Mouse (Mus musculus): Measurements from ENCODE around the gene Mars2.
A peak's percentile ranks its signal among the peaks of the same experiment; 100 is the strongest.

Mars2 gene

DNA sequence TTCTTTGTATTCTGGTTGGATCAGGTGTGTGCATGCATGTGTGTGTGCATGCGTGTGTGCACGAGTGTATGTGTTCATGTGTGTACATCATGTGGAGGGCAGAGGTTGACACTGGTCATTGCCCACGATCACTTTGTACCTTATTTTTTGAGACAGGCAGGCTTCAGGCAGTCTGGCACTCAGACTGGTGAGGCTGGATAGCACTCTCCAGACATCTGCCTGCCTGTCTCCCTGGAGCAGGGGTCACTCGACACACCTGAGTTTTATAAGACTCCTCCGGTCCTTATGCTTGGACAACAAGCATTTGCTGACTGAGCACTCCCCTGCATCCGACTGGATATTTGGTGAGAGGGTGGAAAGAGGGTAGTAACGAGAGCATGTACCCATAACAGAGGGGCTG lies 14.0 kb upstream of the Mars2 start:
- no peak for DNase-seq (ENCODE audit: low read depth)

DNA sequence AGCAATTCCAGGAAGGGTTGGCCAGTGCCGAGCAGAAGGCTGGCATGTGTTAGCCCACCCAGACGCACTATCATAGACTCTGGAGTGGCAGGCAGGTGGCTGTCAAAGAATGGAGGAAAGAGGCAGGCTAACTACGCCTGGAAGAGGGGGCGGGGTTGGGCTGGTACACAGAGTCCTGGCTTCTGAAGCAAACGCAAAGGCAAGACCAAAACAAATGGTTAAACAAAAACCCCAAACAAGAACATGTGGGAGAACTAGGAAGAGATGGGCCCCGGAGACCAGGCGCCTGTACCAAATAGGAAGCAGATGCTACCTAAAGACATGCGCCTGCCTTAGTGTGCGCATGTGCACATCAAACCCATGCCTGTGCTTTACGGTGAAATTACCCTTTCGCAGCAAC lies 12.9 kb upstream of the Mars2 start:
- DNase-seq (ENCODE audit: low read depth), result no peak

DNA sequence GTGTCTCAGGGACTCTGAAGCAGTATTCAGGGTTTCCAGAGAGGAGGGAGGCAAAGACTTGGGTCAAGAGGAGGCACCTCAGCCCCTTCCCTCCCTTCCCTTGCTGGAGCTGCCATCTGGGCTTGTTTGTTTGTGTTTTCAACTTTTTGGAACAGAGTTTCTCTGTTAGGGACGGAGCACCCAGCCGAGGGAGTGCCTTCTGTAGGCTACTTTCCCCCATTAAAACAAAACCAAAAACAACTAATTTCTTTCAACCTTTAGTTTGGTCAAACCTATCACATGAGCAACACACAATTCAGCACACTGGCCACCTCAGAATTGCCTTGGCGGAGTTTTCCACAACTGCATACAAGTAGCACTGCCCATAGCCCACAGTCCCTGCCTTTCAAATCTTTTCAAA lies 11.6 kb upstream of the Mars2 start:
- no peak for DNase-seq (ENCODE audit: low read depth)

DNA sequence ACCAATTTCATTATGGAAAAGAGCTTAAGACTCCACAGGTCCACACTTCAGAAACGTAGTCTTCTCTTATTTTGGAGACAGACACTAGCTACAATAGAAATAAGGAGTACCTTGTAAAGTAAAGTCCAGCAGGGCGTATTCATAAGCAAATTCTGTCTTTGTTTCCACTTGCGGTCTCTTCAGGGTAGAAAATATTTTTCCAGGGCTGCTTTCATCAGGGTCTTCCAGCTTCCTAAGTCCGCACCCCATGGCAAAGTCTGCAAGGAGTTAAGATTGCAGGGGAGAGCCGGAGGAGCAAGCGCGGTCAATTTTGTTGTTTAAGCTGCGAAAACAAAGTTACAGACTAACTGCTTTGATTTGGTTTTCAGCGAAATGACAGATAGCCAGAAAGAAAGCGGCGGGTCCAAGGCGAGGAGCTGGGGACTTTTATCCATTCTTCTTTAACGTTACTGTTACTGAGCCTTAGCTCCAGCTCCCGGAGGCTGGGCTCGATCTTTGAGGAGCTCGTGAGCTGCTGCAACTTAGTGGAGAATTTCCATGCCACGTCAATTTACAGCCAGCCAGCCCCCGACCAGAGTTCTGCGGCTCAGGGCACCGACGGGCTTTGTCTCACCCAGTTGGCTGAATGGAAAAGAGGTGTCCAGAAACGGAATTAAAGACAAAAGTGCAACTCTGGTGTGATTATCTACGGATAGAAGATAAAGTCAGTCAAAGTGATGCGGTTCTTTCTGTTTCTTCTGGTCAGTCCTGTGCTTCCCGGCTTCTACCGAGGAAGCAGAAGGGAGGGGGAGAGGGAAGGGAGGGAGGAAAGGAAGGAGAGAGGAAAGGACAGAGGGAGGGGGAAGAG lies 10.7 kb upstream of the Mars2 start, which contains the start of gene Rftn2:
Gene Rftn2 (minus strand): TSS at position 772 of the 847 bp plus-strand sequence.
- no peak for DNase-seq (ENCODE audit: low read depth)

DNA sequence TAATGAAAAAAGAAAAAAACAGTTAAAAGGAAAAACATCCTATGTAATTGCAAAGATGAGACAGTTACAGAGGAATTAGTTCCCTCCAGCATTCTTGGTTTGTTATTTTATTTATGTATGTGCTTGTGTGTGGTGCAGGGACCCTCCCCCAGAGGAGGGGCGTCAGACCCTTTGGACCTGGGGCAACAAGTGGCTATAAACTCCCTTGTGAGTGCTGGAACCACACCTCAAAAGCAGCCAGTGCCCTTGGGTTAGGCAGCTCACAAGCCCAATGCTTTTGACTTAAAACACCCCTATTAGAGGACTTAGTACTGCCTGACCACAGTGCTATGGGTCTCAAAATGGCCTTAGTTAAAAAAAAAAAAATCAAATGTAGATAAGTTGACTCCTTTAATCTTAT lies 9.6 kb upstream of the Mars2 start:
- no peak for DNase-seq (ENCODE audit: low read depth)

DNA sequence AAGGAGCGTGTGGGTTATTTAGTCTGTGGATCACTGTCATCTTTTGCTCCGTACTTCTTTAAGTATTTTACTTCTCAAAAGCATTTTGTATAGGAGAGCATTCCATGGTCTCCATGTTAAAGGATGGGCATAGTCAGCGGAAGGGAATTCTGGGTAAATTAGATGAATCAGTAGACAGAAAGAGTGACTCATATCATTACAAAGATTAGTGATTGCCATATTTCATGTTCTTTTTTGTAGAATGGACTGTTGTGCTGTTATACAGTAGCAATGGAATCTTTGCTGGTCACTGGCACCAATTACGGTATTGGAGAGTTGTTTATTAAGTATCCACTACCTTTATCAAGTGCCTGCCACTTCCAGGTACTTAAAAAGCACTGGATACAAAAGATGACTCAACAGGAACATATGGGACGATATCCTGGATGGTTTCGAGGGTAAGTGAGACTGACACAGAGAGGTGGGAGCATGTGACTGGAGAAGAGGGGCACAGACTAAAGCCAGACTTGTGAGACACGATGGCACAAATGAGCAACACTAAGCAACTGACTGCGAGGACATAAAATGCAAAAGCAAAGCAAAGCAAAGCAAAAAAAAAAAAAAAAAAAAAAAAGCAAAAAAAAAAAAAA lies 8.6 kb upstream of the Mars2 start:
- no peak for DNase-seq (ENCODE audit: low read depth)

DNA sequence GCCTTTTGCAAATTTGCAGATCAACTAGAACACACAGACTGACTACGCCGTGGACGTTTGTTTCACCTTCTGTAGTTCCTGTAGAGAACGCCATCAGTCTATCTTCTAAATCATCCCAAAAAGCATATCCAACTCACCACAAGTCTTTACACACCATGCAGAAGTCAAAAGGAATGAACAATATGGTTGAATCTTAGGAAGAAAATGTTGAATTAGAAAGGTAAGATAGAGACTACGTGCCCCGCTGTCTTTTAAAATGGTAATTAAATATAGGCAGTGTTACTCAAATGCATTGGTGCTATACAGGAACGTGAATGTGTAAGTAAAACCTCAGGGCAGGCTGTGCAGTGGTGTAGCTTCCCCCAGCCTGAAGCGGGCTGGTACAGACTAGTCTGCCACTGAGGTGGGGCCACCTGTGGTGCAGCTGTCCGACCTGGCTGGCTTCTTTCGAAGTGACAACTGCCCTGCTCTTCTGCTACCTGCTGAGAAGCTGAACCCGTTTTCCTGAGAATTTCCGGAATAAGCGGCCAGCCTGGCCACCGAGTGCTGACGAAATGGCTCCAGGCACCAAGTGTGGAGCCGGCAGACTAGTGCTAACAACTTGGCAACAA lies 2.0 kb upstream of the Mars2 start:
- no peak for DNase-seq (ENCODE audit: low read depth)

DNA sequence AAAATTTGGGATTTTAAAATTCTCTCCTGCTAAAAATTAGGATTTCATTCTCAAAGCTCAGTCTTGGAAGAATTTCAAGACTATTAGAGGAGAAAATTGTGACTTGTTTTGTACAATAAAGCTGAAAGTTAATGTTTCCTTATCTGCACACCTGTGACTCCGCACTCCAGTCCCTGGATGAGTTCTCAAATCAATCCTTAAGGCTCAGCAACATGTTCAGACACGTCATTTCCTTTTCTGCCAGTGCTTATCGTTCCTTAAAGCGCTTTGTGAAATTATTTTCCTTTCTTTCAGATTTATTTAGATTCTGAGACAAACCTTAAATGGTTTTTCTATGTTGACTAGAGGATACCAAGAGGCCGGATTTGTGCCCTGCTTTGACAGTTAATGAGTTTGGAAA lies 490 bp upstream of the Mars2 start:
- no peak for DNase-seq (ENCODE audit: low read depth)

DNA sequence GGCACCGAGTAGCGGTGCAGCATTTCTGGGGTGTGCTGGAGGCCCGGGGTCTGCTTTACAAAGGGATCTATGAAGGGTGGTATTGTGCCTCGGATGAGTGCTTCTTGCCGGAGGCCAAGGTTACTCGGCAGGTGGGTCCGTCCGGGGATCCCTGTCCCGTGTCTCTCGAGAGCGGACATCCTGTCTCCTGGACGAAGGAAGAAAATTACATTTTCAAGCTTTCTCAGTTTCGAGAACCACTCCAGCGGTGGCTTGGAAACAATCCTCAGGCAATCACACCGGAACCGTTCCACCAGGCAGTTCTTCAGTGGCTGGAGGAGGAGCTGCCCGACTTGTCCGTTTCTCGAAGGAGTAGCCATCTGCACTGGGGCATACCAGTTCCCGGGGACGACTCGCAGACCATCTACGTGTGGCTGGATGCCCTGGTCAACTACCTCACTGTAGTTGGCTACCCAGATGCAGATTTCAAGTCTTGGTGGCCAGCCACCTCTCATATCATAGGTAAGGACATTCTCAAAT lies 725 bp downstream of the Mars2 start:
- peak; percentile 46 for DNase-seq (ENCODE audit: low read depth)

DNA sequence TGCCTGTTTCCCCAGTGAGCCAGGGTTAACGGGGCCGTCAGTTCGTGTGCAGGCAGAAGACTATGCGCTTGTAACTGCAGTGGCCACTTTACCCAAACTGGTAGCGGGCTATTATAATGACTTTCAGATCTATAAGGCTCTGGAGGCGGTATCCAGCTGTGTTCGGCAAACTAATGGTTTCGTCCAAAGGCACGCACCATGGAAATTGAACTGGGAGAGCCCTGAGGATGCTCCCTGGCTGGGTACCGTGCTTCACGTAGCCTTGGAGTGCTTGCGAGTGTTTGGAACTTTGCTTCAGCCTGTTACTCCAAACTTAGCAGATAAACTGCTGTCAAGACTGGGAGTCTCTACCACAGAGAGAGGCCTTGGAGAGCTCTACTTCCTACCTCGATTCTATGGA lies 1.5 kb downstream of the Mars2 start:
- no peak for DNase-seq (ENCODE audit: low read depth)

DNA sequence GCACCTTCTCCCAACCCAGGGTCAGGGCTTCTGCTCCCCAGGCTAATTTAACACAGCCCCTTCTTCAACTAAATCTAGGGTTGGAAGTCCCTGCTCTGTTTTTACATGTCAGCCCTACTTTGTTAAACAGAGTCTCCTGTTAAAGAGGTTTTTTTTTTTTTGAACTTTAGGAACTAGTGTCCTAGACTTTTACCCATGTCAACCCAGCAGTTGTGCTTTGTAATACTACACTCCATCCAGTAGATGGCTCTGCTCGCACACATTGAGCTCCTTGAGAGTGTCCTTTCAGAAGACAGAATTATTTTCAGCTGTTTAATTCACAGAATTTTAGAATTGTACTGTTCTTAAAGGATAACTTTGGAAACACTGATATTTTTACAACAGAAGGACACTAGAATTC lies 2.3 kb downstream of the Mars2 start:
- DNase-seq (ENCODE audit: low read depth), result peak; percentile 84

DNA sequence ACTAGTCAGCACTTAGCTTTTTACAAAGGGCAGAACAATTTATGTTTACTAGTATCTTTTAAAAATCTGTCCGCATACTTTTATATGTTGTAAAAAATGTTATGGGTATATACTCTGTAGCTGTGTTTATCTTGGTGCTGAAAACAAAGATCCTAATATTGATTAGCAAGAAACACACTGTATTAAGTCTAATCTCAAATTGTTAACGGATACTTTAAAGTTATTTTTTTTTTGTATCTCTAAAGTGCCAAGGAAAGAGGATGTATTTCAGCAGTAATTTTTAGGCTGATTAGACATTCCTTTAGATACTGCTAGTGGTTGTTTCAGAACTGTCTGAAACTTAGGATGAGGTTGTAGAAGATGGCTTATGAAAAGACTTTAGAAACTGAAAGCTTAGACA lies 9.4 kb downstream of the Mars2 start:
- no peak for DNase-seq (ENCODE audit: low read depth)

DNA sequence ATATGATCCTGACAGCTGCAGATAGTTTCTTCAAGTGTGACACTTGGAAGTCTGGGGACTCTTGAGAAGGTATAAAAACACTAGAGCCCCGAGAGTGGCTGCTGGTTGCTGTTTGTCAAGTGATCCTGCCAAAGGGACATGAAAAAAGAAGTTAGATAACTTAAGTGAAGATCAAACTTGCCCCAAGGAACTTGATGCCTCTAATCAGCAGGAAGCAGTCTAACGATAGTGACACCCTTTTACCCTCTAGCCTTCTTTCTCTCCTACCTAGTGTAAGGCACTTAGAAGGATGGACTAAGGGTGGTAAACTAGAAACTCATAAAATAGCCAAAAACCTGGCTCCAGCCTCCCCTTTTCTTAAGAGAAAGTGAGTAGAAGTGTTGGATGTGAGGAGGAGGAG lies 27.4 kb downstream of the Mars2 start:
- no peak for DNase-seq (ENCODE audit: low read depth)

DNA sequence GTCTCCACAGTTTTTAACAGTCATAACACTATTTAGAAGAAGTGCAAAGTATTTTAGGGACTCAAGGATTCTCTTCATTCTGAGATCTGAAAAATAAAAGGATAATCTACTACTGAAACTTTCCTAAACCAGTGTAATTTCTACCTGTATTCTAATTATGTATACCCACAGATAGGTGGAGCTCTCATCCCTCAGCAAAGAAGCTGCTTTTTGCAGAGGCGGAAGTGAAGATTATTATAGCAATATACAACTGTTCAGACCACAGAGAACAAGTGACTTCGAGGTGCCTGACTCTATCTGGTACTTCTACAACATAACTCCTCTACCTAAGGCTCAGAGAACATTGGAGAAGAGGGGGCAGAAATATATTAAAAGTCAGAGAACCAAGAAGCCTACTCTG lies 28.5 kb downstream of the Mars2 start:
- DNase-seq (ENCODE audit: low read depth), result peak; percentile 26

DNA sequence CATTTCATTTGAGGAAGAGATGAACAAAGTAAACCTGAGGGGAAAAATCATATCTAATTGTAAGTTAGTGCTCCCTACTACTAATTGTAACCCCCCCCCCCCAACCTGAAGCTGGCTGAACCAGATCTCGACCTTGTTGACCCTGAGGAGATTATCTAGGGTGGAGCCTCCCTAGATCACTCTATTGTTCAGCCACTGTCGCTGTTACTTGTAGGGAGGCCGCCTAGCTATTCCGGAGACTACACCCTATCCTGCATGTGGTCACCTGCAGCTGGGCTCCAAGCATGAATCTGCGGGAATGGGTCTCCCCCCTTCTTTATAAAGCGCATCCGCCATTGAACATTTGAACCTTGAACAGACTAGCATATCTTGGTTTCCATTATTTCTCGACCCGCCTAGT lies 42.1 kb downstream of the Mars2 start:
- no peak for DNase-seq (ENCODE audit: low read depth)
